Mouse (Mus musculus) right cerebral cortex, postnatal 25 days (tissue): ENCODE measurements around the gene Spire2.
"Not testable (repeated sequence)": the region's sequence is repeated elsewhere in the genome, so short reads cannot be mapped to it uniquely, and the experiment has no call there.

Source experiments
- DNase-seq: peaks from one replicate; pipeline ENCODE4 v3.0.0; 2022

Gene Spire2

GRCm38 (mm10) chr8:123387801-123388200, 55.3 kb downstream of the Spire2 start:
- no peak for DNase-seq

DNA sequence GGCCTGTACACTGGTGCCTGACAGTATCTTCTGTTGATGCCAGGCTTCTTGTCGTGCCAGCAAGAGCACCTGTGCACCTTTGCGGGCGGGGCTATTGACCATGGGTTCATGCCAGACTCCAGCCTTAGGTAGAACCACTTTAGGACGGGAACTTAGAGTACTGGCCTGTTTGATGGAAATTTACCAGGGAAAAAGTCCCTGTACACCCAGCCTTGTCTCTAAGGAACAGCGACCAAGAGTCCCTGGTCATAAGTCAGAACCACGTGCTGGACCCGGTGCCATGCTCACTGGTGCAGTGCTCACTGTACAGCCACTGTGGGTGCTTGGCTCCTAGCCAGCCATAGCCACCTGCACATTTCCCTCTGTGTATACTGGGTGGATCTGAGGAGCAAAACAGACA, 56.5 kb downstream of the Spire2 start:
- DNase-seq = no peak

DNA sequence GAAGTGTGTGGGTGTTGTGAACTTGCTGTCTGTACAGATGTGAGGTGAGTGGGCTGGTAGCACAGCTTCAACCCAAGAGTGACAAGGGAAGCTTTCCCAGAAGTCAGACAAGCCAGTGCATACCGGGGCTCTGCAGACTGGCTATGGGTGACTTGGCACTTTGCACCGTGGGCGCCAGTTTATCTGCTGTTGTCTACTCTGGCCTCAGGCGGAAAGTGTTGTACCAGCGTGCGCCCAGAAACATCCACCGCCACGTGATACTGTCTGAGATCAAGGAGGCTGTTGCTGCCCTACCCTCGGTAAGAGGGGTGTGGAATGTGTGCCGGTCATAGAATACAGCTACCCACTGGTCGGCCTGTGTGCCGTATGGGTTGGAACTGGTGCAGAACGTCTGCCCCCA, 65.8 kb downstream of the Spire2 start:
- no peak for DNase-seq

- no peak for DNase-seq
Measured at GRCm38 (mm10) chr8:123401936-123402335, 69.4 kb downstream of the Spire2 start.

DNA sequence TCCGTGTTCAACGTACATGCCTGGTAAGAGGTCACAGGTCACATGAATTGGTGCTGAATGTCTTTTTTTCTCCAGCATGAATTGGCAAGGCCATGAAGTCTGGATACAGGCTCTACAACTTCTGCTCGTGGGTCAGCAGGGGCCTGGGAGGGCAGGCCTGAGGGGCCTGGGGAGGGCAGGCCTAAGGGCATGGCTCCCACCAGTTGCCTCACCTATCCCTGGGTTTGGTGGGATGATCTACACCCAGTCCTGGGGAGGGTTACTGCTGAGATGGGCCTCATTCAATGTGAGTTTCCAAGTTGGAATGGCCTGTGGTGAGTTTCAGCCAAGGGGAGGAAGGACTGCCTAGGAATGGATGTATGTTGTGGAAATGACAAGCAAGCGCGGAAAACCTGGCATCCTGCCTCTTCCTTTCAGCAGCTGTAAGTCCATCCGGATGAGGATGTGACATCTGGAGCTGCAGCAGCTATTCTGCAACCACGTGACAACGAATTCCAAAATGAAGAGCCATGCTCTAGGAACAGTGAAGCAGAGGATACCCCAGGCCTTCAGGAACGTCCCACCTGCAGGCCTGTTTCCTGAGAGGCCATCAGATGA, 70.3 kb downstream of the Spire2 start:
- DNase-seq = no peak

DNA sequence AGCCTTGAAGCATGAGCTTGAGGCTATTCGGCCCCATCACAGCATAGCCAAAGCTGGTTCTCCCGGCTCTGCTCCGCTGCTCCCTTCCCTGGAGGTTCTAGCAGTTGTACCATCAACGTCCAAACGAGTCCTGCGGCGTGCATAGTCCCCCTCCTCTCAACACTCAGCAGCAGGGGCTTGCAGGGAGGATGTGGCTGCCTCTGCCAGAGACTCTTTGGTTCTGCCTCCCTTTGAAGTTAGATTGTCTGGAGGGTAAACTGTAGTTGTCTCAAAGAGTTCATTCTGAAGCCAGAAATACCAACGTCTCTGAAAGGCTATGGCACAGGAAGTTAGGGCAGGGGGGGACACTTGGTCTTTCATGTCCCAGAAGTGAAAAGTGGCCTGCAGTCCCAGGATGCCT, 72.0 kb downstream of the Spire2 start:
- no peak for DNase-seq

GRCm38 (mm10) chr8:123406786-123407185, 74.3 kb downstream of the Spire2 start, which contains the start of gene Mc1r:
Gene Mc1r, plus strand, starts transcription at chr8:123407107.
- DNase-seq = peak; percentile 70

- no peak for DNase-seq
Measured at GRCm38 (mm10) chr8:123407612-123408011, 75.1 kb downstream of the Spire2 start.

DNA sequence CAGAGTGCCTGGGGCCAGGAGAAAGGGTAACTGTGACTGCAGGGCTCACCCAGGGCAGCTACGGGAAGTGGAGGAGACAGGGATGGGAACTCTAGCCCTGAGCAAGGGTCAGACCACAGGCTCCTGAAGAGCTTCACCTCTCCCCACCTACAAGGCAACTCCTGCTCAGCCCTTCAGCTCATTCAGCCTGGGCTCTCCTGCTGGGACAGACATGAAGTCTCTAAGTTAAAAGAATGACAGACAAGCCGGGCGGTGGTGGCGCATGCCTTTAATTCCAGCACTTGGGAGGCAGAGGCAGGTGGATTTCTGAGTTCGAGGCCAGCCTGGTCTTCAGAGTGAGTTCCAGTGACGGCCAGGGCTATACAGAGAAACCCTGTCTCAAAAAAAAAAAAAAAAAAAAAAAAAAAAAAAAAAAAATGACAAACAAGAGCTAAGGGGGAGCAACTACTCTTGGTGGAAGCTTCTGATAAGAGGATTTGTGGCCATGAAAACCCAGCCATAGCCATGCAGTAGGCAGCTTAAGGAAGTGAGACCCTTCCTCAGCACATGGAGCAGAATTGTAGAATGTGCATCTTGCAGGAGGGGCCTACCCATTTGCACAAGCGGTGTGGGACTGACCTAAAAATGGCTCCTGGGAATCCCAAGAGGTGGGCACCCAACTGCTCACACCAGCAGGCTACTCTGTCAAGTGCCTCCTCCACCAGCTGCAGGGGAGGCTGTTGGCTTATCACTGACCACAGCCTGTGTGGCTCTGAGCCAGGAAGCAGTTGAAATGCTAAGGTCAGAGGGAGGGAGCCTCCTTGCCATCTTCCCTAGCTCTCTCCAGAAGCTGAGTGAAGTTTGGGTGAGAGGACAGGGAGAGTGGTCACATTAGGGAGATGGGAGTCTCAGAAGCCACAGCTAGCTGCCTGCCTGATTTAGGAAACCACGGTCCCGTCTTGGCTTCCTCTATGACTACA, 76.4 kb downstream of the Spire2 start:
- no peak for DNase-seq

- DNase-seq = no peak
Measured at GRCm38 (mm10) chr8:123410049-123410587, 77.6 kb downstream of the Spire2 start.

- DNase-seq = no peak
Measured at GRCm38 (mm10) chr8:123410788-123411187, 78.3 kb downstream of the Spire2 start.

DNA sequence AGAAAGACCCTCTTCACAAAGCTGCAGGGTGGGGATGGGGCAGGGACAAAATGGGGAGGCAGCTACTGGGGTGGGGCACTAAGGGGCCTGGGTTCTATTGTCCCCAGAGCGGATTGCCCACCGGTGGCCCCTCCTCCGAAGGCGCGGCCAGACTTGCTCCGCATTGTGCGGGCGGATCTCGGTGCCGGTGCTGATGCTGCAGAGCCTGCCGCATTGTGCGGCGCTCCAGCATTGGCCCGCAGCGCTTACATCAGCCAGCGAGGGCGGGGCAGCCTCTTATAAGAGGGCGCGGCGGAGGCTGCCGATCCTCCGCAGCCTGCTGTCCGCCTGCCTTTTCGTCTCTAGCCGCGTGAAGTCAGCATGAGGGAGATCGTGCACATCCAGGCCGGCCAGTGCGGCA, 78.7 kb downstream of the Spire2 start, which contains the start of gene Tubb3:
TSS of gene Tubb3 (plus strand) at position 179 of the 400 bp plus-strand sequence.
- DNase-seq = peak; percentile 93

GRCm38 (mm10) chr8:123411781-123412327, 79.3 kb downstream of the Spire2 start:
- no peak for DNase-seq

DNA sequence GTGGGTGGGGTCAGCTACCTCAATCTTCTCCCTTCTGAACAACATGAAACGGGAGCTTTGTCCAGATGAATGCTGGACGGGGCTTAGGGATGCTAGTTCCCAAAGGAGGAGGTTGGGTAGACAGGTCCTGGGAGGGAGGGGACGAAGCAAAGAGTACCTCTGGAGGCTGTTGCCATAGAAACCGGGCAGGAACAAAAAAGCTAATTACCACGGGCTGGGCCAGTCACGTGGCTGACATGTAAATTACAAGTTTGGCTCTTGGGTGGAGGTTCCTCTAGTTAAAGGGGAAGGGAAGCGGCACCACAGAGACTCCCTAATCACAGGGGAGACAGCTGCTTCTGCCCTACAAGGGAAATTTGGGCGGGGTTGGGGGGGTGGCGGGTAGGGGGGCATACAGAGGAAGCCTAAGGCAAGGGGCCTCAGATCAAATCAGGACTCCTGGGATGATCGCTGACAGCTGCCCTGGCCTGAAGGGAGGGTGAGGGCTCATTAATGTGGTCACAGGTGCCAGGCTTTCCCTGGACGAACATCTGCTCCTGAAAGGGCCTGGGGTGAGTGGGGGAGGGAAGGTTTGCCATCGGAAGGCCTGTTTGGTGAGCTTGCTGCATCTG, 80.2 kb downstream of the Spire2 start:
- DNase-seq = peak; percentile 78

GRCm38 (mm10) chr8:123414255-123414654, 81.7 kb downstream of the Spire2 start:
- DNase-seq = no peak

- DNase-seq = not testable (repeated sequence)
Measured at GRCm38 (mm10) chr8:123414997-123415696, 82.6 kb downstream of the Spire2 start.

GRCm38 (mm10) chr8:123415967-123416943, 83.7 kb downstream of the Spire2 start:
- DNase-seq = no peak

- DNase-seq = no peak
Measured at GRCm38 (mm10) chr8:123416944-123417555, 84.5 kb downstream of the Spire2 start.
